Mouse (Mus musculus) common myeloid progenitor, adult 5-6 weeks (primary cell): Measurements from ENCODE around the gene Tk1. TPM values are rescaled to one million over a fixed set of nuclear protein-coding genes. Genes with fewer than 3 reads are reported as not detected.
A peak's percentile ranks its signal among the peaks of the same experiment; 100 is the strongest.
"Not testable (repeated sequence)": the region's sequence is repeated elsewhere in the genome, so short reads cannot be mapped to it uniquely, and the experiment has no call there.

ENCODE experiments used
- ATAC-seq: replicated peaks from 2 replicates; pipeline ENCODE4 v1.8.0; 2016; ENCODE audit warnings: low read depth, mild to moderate bottlenecking, moderate TSS enrichment, inconsistent platforms; ENCODE audit not compliant: poor library complexity, severe bottlenecking
- total RNA-seq: library from RNA; stranded (forward); fragments of 200-1000, 187-1606 nt; gene quantifications from 2 replicates; pipeline ENCODE4 v1.2.3, GENCODE M21; 2017

Tk1 gene
- total RNA-seq, 1 experiment from 2014 or later: 61.6 TPM

DNA sequence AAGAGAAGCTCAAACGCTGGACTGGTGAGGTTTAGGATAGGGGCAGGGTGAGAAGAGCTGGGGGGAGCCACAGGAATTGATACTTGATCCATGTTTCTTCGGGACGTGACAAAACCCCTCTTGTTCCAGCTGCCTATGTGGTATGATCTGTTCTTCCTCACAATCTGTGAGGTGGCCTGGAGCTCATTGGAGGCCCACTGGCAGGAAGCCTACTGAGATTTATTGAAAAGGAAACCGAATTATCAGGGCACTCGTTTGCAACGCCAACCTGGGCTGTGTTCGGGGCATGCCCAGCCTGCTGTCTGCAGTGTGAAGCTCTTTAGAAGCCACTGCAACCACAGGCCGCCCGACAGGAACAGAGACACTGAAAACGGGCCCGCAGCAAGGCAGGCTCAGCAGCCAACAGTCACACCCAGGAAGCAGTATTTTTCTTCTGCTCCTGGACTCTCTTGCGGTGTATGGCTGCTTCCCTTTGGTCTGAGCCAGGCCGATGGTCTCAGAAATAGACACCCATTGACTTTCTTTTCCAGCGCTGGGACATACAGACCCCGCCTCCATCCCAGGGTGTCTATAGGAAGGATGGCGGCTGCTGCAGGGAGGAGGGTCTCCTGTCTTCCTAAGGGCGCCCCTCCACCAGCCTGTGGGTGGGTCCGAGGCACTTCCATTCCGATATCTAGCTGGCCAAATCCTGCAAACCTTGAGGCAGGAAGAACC is 22.5 kb upstream of the Tk1 start:
- peak; percentile 42 for ATAC-seq

DNA sequence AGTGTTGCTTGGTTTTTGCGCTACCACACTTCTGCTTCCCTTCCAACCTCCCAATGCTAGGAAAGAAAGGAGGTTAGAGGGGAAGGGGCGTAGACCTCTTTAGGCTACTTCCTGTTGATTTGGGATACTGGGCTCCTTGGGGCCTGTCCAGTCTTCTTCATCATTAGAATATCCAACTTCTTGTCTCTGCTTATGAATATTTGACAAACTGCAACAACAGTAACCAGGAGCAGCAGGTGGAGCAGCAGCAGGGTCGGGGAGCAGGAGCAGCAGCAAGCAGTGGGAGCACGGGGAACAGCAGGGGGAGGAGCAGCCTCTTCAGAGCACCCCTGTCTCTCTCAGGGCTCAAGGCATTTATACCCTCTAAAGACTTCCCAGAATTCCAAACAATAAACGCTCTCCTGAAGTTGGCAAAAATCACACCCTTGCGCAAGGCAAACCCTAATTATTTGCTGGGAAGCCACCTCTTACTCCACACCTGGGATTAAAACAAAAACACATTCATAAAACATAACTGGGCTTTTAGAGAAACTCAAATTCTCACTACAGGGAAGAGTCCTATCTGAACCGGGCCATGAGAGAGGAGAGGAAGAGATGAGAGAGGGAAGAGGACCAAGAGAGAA is 21.8 kb upstream of the Tk1 start:
- no peak for ATAC-seq

- no peak for ATAC-seq
Measured at GRCm38 (mm10) chr11:117846640-117847039, 20.7 kb upstream of the Tk1 start.

- ATAC-seq: no peak
Measured at GRCm38 (mm10) chr11:117845651-117846050, 19.8 kb upstream of the Tk1 start.

DNA sequence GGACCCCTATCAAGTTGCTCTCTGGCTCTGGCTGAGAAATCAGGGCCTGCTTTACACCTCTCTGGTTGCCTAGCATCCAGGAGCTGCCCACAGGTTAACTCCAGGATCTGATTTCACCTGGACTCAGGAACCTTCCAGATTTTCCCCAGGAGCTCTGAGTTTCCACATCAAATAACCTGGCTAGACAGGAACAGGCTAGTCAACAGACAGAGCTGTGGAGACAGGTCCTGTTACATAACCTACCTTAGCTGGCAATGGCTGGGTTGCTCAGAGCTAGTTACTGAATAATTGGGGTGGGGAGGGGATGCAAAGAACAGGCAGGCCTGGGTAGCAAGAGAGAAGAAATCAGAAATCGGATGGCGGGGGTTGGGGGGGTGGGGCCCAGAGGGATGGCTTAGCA is 19.1 kb upstream of the Tk1 start:
- no peak for ATAC-seq

DNA sequence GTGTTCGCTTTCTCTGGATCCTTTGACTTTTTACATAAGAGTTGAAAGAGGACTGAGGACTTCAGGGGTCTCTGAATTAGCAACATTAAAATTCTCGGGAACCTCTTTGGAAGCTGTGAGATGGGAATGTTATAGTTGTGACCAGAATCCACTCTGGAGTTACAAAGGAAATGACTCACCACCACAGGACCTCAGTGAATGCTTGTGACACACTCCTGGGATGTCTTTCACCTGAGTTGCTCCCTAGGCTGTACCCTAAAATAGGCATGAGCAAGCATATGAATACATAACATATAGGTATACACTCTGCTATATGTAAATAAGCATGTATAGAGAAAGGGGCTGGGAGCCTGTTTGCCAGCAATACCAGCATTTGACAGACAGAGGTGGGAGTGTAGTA is 17.5 kb upstream of the Tk1 start:
- no peak for ATAC-seq

GRCm38 (mm10) chr11:117840910-117841309 is 15.0 kb upstream of the Tk1 start:
- ATAC-seq: no peak

DNA sequence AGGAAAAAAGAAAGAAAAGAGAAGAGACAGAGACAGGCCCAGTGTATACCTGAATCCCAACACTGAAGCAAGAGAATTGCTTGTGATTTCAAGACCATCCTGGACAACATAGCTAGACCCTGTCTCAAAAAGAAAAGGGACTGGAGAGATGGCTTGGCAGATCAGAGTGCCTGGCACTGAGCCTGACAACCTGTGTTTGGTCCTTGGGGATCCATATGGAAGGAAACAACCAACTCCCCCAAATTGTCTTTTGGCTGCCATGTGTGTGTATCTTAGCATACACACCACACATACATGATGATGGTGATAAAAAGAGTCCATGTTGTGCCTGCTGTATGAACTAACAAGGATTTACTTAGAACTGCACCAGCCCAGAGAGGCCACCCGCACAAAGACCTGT is 13.1 kb upstream of the Tk1 start:
- no peak for ATAC-seq

DNA sequence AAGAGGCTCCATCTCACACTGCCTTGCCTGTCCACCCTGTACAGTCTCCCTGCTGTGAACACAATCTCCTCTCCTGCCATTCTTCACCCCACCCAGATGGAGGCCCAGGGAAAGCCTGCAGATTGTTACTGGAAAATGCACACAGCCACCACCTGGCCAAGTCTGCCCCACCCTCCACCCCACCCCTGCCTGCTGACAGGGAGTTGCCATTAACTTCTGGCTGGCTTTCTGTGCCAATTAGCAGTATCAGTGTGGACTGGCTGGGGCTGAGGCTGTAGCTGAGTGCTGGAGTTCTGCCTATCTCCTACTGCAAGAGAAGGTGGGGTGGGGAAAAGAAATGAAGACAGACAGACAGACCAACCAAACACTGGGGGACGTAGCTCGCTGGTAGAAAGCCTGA is 12.7 kb upstream of the Tk1 start:
- ATAC-seq: peak; percentile 61

- no peak for ATAC-seq
Measured at GRCm38 (mm10) chr11:117836306-117836705, 10.4 kb upstream of the Tk1 start.

- ATAC-seq: no peak
Measured at GRCm38 (mm10) chr11:117834086-117834485, 8.2 kb upstream of the Tk1 start.

- ATAC-seq: not testable (repeated sequence)
Measured at GRCm38 (mm10) chr11:117833509-117833908, 7.6 kb upstream of the Tk1 start.

- peak; percentile 64 for ATAC-seq
Measured at GRCm38 (mm10) chr11:117832086-117832969, 6.4 kb upstream of the Tk1 start.

DNA sequence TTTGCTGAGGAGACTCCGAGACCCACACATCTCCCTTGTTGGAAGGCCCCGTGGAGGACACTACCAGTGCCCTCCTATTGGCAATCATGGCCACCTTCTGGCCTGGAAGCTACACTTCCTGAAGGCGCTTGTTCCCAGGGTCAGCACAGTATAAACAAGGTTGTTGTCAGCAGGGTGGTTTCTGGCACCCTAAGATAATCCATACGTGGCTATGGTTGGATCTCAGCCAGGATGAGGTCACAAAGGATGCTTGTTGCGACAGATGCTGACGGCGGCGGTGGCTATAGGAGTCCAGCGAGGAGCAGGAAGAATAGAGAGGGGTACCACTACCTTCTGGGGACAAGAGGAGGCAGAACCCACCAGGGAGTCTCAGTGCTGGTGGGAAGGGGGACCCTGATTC is 4.5 kb upstream of the Tk1 start:
- ATAC-seq: no peak

DNA sequence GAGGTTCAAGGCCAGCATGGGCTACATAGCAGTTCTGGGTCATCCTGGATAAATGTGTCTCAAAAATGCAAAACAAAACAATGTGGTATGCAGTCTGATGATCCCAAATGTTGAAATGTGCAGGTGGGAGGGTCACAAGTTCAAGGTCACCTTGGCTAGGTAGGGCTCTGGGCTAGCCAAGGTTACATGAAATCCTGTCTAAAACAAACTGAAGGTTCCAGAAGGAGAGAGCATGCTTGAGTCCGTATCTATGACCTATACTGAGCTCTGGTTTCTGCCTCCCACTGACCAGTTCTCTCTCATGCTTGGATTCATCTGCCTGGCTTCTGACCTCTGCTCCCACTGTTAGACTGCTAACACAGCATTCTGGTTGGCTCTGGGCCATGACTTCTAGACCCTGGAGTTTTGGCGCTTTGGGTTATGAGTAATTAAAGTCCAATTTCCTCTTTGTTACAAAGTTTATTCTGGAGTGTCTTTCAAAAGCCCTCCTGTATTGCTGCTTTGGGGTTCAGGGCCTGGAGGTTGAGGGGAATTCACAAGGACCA is 3.9 kb upstream of the Tk1 start:
- ATAC-seq: no peak

DNA sequence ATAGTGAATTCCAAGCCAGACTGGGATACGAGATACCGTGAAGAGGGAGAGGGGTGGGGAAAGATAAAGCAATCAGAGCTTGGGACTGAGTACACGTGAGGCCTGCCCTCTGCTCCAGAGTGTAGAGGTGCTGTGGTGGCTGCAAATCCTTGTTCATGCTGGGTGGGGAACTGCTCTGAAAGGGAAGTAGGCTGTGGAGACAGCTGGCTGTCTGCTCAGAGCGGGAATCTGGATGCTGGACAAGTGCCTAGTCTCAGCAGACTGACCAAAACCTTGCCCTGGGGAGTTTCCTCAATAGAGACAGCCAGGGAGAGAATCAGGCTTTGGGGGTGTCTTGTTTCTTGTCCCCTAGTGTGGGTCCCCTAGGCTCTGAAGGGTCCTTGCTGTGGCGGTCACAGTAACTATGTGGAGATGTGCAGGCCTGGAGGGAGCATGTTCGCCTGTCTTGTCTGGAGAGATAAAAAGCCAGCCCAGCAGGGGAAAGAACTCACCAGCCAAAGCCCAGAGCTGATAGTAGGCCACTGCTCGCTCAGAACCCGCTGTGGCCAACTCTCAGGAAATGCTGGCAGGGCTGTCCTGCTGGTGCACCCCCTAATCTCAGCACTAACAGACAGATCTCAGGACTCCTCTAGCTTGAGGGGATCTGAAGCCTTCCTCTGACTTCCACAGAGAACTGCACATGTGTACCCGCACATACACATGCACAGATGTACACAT is 3.2 kb upstream of the Tk1 start:
- peak; percentile 33 for ATAC-seq

DNA sequence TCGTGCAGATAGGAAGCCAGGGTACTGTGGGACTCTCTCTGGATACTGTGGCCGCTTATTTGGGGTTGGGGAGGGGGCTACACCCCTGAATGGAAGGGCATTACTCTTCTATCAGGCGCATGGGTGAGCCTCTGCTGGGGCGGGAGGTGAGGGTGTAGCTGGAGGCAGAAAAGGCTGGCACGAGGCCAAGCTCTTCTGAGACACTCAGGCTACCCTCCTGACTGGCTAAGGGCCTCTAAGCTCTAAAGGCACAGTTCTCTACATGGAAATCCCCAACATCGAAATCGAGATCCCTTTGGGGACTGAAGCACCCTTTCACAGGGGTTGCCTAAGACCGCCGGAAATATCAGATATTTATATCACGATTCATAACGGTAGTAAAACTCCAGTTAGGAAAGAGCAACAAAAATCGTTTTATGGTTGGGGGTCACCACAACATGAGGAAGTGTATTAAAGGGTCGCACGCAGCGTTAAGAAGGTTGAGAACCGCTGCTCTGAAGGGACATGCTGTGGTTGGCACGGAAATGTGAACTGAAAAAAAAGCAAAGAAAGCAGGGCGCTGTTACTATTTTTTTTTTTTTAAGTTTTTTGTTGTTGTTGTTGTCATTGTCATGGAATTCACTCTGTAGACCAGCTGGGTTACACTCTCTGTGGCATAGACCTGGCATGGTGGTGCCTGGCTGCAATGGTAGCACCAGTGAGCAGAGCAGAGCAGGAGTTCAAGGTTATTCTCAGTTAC is 2.4 kb upstream of the Tk1 start:
- no peak for ATAC-seq

- no peak for ATAC-seq
Measured at GRCm38 (mm10) chr11:117827386-117827785, 1.5 kb upstream of the Tk1 start.

- ATAC-seq: no peak
Measured at GRCm38 (mm10) chr11:117826916-117827315, 1.0 kb upstream of the Tk1 start.
